ENCODE assay signal across 8 mouse cellular contexts in genomic region chr15:93336925-93337761, GRCm38 (mm10). TPM values are rescaled to one million over a fixed set of nuclear protein-coding genes. Genes with fewer than 3 reads are reported as not detected.
A peak's percentile ranks its signal among the peaks of the same experiment; 100 is the strongest.
DNase-seq lines count a peak whose midpoint lies in the region; ATAC-seq and TF ChIP-seq lines count a peak whose summit lies in the region.

Gene Yaf2, minus strand, starts transcription at chr15:93336935.

- under 1% methylated on average over 67 of the region's 73 CpGs for WGBS in hindbrain, postnatal 0 days

- H3K36me3 ChIP-seq in hindbrain, postnatal 0 days (ENCODE audit: insufficient read depth, low read length): no peaks in the 10 kb centered on the region

- peak; percentile 94 for ATAC-seq in hindbrain, postnatal 0 days
- peak; percentile 55 for ATAC-seq in megakaryocyte, adult 5-6 weeks (ENCODE audit: poor library complexity, severe bottlenecking)

- no peaks in the 10 kb centered on the region for H3K9me3 ChIP-seq in hindbrain, postnatal 0 days (ENCODE audit: low read length)

- H3K27ac ChIP-seq in gastrocnemius, adult 2 months: peak within 1 kb of the TSS; percentile 86
- H3K27ac ChIP-seq in hindbrain, postnatal 0 days: peak within 1 kb of the TSS; percentile 96
- H3K27ac ChIP-seq in left cerebral cortex, adult 2 months: peak within 1 kb of the TSS; percentile 94

- TF ChIP-seq CTCF in gastrocnemius, adult 2 months (IDR thresholded peaks at IDR 0.05): no peak
- no peak for TF ChIP-seq CTCF in hindbrain, postnatal 0 days (IDR thresholded peaks at IDR 0.05; ENCODE audit: low read depth)
- TF ChIP-seq CTCF in left cerebral cortex, adult 2 months (IDR thresholded peaks at IDR 0.05): no peak

- H3K27me3 ChIP-seq in hindbrain, postnatal 0 days (ENCODE audit: insufficient read depth, low read length): no peaks in the 10 kb centered on the region

- intact Hi-C loops in gastrocnemius, adult 2 months (cut with DNase I): loop anchor here (2.0 to 5.0 kb wide), 2 partner anchors 60 to 62 kb away; partner anchors contain the start of genes Gxylt1, Pphln1 and Zcrb1
- intact Hi-C loops in left cerebral cortex, adult 2 months (cut with DNase I): loop anchor here (1.0 to 2.0 kb wide), 2 partner anchors 62 kb away; partner anchors contain the start of genes Gxylt1, Pphln1 and Zcrb1

- H3K4me3 ChIP-seq in gastrocnemius, adult 2 months: peak within 1 kb of the TSS; percentile 86
- H3K4me3 ChIP-seq in hindbrain, postnatal 0 days (ENCODE audit: low read length): peak within 1 kb of the TSS; percentile 94
- H3K4me3 ChIP-seq in left cerebral cortex, adult 2 months: peak within 1 kb of the TSS; percentile 61

- H3K9ac ChIP-seq in hindbrain, postnatal 0 days (replicated peaks; ENCODE audit: low read length): peak within 1 kb of the TSS; percentile 95

- H3K4me2 ChIP-seq in hindbrain, postnatal 0 days (ENCODE audit: low read depth, low read length): peak within 1 kb of the TSS; percentile 83

- peak; percentile 61 for DNase-seq in WW6 (ENCODE audit: low read depth, low spot score)
- peak; percentile 48 to 81 for DNase-seq in cerebellum, postnatal 4 days (ENCODE audit: low spot score in 2 of 2)
- peak; percentile 94 for DNase-seq in gastrocnemius, adult 2 months
- DNase-seq in hindbrain, postnatal 0 days (ENCODE audit: low spot score): peak; percentile 95
- peak; percentile 88 to 90 for DNase-seq in left cerebral cortex, adult 2 months (ENCODE audit: extremely low spot score in 1 of 2, low spot score in 2 of 2)
- peak; percentile 79 to 86 for DNase-seq in right cerebral cortex, adult 2 months (ENCODE audit: low spot score in 2 of 2)
- DNase-seq in urinary bladder, postnatal 14 days (ENCODE audit: low spot score): peak; percentile 84

- no peaks in the 10 kb centered on the region; the same call in 1 of the 2 replicates for H3K4me1 ChIP-seq in hindbrain, postnatal 0 days (ENCODE audit: insufficient read depth, low read length)

RNA-seq across cellular contexts. Expression of gene Yaf2, which starts in this region (rescaled TPM):
- 10 to 100 TPM; 15.3 to 20.0 TPM for total RNA-seq in gastrocnemius, adult 2 months (2021)
- total RNA-seq in hindbrain, postnatal 0 days (2014; rRNA removed): 79.9 and 80.1 TPM in 2 replicates
- polyA plus RNA-seq in hindbrain, postnatal 0 days (2015; fragmentation: Nextera tagmentation; extraction: Ambion mirVana): 148 and 158 TPM in 2 replicates
- total RNA-seq in left cerebral cortex, adult 2 months (2021): 100 to 1,000 TPM; 100 to 105 TPM
- 46.2 and 49.0 TPM in 2 replicates for total RNA-seq in megakaryocyte, adult 5-6 weeks (2015)
- total RNA-seq in megakaryocyte, adult 5-6 weeks (2017): 30.7 and 30.9 TPM in 2 replicates

Comparison
In these comparisons a context has a peak if more than half of its experiments do, and no peak if none do; other contexts are left out.
1. Peak in every context shown above with its lines: DNase-seq, ATAC-seq, H3K4me3 ChIP-seq and H3K27ac ChIP-seq.